Mouse (Mus musculus) stomach, embryonic 14.5 days (tissue): Measurements from ENCODE around the gene Gm20521. TPM values are rescaled to one million over a fixed set of nuclear protein-coding genes. Genes with fewer than 3 reads are reported as not detected.

Source experiments
- ATAC-seq: fragments of 200-750 bp; cut with Nextera tagmentation; 2 replicates; pipeline ENCODE4 v1.8.0; 2017; ENCODE audit warnings: low read depth, moderate TSS enrichment; ENCODE audit not compliant: insufficient number of reproducible peaks, insufficient read depth, low FRiP score
- H3K27ac ChIP-seq: fragments of 300-500 bp; sonication (generic); 2 replicates; pipeline ENCODE4 v1.5.1; 2014; ENCODE audit warnings: mild to moderate bottlenecking, low read length, moderate library complexity, mixed read lengths
- H3K27me3 ChIP-seq: fragments of 300-500 bp; sonication (generic); 2 replicates; pipeline ENCODE4 v1.6.1; 2014; ENCODE audit warnings: low read length, control low read depth, mixed read lengths; ENCODE audit not compliant: control insufficient read depth, insufficient read depth
- H3K36me3 ChIP-seq: fragments of 300-500 bp; sonication (generic); 2 replicates; pipeline ENCODE4 v1.6.1; 2014; ENCODE audit warnings: mild to moderate bottlenecking, control low read depth, low read length, moderate library complexity, mixed read lengths; ENCODE audit not compliant: control insufficient read depth, insufficient read depth
- H3K4me1 ChIP-seq: fragments of 300-500 bp; sonication (generic); 2 replicates; pipeline ENCODE4 v1.6.1; 2014; ENCODE audit warnings: low read length, control low read depth, mixed read lengths; ENCODE audit not compliant: control insufficient read depth, insufficient read depth
- H3K4me2 ChIP-seq: fragments of 300-500 bp; sonication (generic); replicated peaks from 2 replicates; pipeline ENCODE4 v1.6.1; 2014; ENCODE audit warnings: low read depth, low read length, control low read depth
- H3K4me3 ChIP-seq: fragments of 300-500 bp; sonication (generic); 2 replicates; pipeline ENCODE4 v1.5.1; 2014; ENCODE audit warnings: low read depth, low read length, control low read depth
- H3K9ac ChIP-seq: fragments of 300-500 bp; sonication (generic); replicated peaks from 2 replicates; pipeline ENCODE4 v1.6.1; 2014; ENCODE audit warnings: low read depth, mild to moderate bottlenecking, control low read depth, low read length, moderate library complexity, mixed read lengths
- H3K9me3 ChIP-seq: fragments of 300-500 bp; sonication (generic); 2 replicates; pipeline ENCODE4 v1.6.1; 2016; ENCODE audit warnings: low read depth, low read length, control low read depth; ENCODE audit not compliant: control insufficient read depth
- WGBS: fragments of 180-500 bp; shearing (Covaris S2); extraction: QIAGEN DNeasy Blood & Tissue Kit; methylation state at CpG from one replicate; pipeline ENCODE4 v1.1.7; 2014; 5-methylcytosine and 5-hydroxymethylcytosine counted together
- polyA plus RNA-seq: library from polyadenylated mRNA; unstranded; fragments of >200 nt; fragmentation: Nextera tagmentation; extraction: Ambion mirVana; gene quantifications from 2 replicates; pipeline ENCODE4 v1.2.1, GENCODE M21; 2014

Gm20521 gene
- polyA plus RNA-seq, 1 experiment from 2014 or later, result not detected

DNA sequence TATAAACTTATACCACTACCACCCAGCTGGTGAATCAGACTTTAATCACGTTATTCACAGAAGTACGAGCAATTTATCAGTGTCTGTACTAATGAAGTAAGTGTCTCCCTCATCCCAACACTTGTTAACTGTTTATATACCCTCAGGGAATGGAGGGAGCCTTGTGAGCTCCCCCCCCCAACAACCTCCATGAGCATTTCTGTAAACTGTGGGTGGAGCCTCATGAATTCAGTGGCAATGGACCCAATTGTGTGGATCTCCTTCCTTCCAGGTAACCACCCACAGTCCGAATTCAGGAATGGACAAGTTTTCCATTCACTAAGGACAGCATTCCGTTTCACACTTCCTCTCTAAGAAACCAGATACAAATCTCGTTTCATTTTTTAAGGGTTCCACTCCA lies 17.6 kb upstream of the Gm20521 start:
- H3K27me3 ChIP-seq, result no peaks in the 10 kb centered on the region
- ATAC-seq, result no peak
- no peaks in the 10 kb centered on the region for H3K36me3 ChIP-seq
- H3K9me3 ChIP-seq, result no peaks in the 10 kb centered on the region
- WGBS, result 65% methylated on average over 5 of the region's 5 CpGs
- H3K27ac ChIP-seq, result no peak overlapping the region
- no peak overlapping the region for H3K9ac ChIP-seq
- no peak overlapping the region for H3K4me2 ChIP-seq
- H3K4me3 ChIP-seq, result no peak overlapping the region
- H3K4me1 ChIP-seq, result no peaks in the 10 kb centered on the region; the same call in 1 of the 2 replicates

DNA sequence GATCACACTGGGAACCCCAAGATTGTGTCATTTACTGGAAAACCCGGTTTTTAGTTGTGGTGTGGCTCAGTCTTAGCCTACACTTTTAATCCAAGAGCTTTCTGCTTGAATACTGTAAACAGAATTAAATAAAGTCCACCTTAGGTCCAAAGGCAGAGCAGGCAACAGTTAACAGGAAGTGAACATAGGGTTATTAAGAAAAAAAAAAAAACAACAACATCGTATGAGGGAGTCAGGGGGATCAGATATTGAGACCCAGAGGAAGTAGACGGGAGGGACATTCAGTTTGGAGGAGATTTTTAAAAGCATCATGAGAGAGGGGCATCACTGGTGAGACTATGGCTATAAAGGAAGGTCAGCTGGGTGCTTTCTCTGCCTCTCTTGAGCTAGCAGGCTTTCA lies 17.0 kb upstream of the Gm20521 start:
- Histone ChIP-seq H3K36me3 (no peaks in the 10 kb centered on the region), H3K27me3 (no peaks in the 10 kb centered on the region), H3K4me3 (no peak overlapping the region), H3K9ac (no peak overlapping the region), H3K9me3 (no peaks in the 10 kb centered on the region), H3K27ac (no peak overlapping the region), H3K4me1 (no peaks in the 10 kb centered on the region; the same call in 1 of the 2 replicates), H3K4me2 (no peak overlapping the region)
- 50% methylated on average over 3 of the region's 3 CpGs for WGBS
- no peak for ATAC-seq

DNA sequence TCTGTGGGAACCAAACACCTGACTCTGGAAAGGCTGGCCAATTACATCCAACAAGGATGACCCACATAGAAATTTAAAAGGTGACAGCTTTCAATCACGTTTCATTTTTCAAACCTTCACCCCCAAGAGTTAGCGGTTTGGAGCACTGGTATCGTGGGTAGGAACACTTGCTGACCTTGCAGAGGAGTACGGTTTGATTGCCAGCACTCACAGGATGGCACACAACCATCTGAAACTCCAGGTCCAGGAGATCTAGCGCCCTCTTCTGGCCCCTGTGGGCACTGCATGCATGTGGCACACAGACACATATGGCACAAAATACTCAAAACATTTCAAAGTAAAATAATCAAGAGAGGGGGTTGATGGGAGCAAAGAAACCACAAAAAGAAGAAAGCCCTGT lies 16.3 kb upstream of the Gm20521 start:
- no peaks in the 10 kb centered on the region for H3K36me3 ChIP-seq
- 61% methylated on average over 5 of the region's 5 CpGs for WGBS
- H3K9ac ChIP-seq, result no peak overlapping the region
- no peak for ATAC-seq
- H3K27me3 ChIP-seq, result no peaks in the 10 kb centered on the region
- H3K4me2 ChIP-seq, result no peak overlapping the region
- H3K4me1 ChIP-seq, result no peaks in the 10 kb centered on the region; the same call in 1 of the 2 replicates
- H3K4me3 ChIP-seq, result no peak overlapping the region
- no peak overlapping the region for H3K27ac ChIP-seq
- H3K9me3 ChIP-seq, result no peaks in the 10 kb centered on the region

DNA sequence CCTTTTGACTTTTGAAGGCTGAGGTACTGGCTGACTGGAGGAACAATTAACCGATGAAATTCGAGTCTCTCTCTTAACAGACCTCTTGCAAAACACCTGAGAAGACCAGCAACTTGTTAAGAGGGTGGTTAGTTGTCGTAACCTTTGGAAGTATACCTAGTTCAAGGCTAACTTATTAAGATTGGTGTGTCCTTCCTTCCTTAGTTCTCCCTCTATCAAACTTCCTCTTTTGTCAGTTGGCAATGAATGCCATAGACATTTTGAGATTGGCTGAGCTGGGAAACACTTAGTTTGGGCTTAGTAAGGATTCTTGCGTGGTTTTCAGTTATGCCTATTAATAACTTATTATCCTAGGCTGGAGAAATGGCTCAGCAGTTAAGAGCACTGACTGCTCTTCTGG lies 15.2 kb upstream of the Gm20521 start:
- no peaks in the 10 kb centered on the region for H3K9me3 ChIP-seq
- no peak overlapping the region for H3K9ac ChIP-seq
- H3K4me1 ChIP-seq, result no peaks in the 10 kb centered on the region; the same call in 1 of the 2 replicates
- no peak overlapping the region for H3K27ac ChIP-seq
- H3K36me3 ChIP-seq, result no peaks in the 10 kb centered on the region
- H3K4me2 ChIP-seq, result no peak overlapping the region
- ATAC-seq, result no peak
- 87% methylated on average over 4 of the region's 4 CpGs for WGBS
- no peak overlapping the region for H3K4me3 ChIP-seq
- H3K27me3 ChIP-seq, result no peaks in the 10 kb centered on the region

DNA sequence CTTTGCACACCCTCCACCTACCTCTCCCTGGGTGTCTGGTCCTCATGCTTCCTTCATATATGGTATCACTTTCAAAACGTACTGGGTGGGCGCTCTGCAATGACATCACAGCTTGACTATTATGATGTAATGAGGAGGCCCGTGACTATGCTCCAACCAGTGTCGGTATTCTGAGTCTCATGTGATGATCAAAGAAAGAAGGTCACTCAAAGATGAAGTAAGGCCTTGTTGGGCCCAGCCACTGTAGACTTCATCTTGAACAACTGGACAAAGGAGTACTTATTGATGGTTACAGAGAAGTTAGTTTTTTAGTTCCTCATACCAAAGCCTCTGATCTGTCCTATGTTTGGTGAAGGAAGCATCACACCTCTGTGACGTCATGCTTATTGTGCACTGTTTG lies 12.4 kb upstream of the Gm20521 start, which contains the start of gene Homez:
Homez (minus strand) TSS at position 101 of the 400 bp plus-strand sequence.
- H3K36me3 ChIP-seq, result no peaks in the 10 kb centered on the region; the same call in 1 of the 2 replicates
- H3K4me2 ChIP-seq, result no peak within 1 kb of the TSS
- H3K9ac ChIP-seq, result no peak within 1 kb of the TSS
- no peak within 1 kb of the TSS for H3K4me3 ChIP-seq
- no peaks in the 10 kb centered on the region for H3K9me3 ChIP-seq
- H3K4me1 ChIP-seq, result no peaks in the 10 kb centered on the region
- 82% methylated on average over 5 of the region's 5 CpGs for WGBS
- no peak within 1 kb of the TSS for H3K27ac ChIP-seq
- ATAC-seq, result no peak
- no peaks in the 10 kb centered on the region for H3K27me3 ChIP-seq

DNA sequence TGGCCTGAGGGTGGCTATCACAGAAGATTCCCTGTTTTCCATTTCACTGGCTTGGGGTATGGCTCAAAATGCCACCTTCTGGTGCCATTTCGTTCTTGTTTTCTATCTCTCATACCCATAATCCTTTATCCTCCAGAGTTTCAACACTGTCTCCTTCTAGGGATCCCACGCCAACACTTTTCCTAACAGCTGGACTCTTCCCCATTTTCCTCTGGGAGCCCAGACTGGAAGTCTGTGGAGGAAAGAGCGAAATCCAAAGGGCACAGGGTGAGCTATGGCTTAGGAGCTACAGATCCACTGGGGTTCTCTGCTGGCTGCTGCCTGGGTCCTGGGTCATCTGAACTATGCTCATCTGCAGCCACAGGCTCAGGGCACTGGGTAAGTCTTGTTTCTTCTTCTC lies 9.1 kb upstream of the Gm20521 start:
- Histone ChIP-seq H3K4me2 (no peak overlapping the region), H3K4me1 (peaks cover 5% of the 10 kb centered on the region; the same call in 1 of the 2 replicates), H3K4me3 (no peak overlapping the region), H3K27me3 (no peaks in the 10 kb centered on the region), H3K9me3 (no peaks in the 10 kb centered on the region), H3K9ac (no peak overlapping the region), H3K27ac (no peak overlapping the region), H3K36me3 (no peaks in the 10 kb centered on the region; the same call in 1 of the 2 replicates)
- no peak for ATAC-seq
- 88% methylated on average over 3 of the region's 3 CpGs for WGBS

DNA sequence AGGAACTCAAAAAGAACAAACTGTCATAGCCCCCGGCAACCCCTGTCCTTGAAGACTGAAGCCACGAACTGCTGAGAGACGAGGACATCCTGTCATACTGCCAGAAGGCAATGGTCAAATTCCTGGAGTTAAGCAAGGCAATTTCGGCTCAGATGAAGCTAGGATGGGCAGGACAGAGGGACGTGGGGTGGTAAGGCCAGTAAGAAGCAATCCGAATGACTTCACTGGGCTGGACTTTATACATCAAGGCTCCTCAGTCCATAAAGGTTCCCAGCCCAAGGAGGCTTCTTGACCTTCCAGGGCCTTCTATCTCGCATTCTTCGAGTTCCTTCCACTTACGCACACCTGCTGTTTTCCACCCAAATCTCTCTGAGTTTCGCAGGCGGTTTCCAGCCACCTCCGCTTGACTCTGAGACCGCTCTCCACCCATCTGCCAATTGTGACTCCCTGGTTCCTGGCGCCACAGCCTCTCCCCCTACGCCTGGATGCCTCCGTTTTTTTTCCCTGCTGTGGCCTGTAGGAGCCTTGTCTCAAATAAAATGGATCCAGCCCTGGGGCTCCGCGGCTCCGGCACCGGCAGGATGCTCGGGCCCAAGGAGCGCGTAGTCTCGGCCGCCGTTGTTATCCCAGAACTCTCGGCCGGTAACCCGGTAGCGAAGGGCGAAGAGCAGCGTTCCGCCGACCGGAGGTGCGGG lies 7.2 kb upstream of the Gm20521 start:
- Histone ChIP-seq H3K27me3 (no peaks in the 10 kb centered on the region), H3K9ac (peak overlapping the region; percentile 57), H3K9me3 (no peaks in the 10 kb centered on the region), H3K4me3 (peak overlapping the region; percentile 71), H3K36me3 (no peaks in the 10 kb centered on the region; the same call in 1 of the 2 replicates), H3K4me2 (peak overlapping the region; percentile 96), H3K4me1 (peaks cover 5% of the 10 kb centered on the region; the same call in 1 of the 2 replicates), H3K27ac (peak overlapping the region; percentile 80; the same call in 1 of the 2 replicates)
- ATAC-seq, result peak; percentile 34; the same call in 1 of the 2 replicates
- 3% methylated on average over 36 of the region's 36 CpGs for WGBS

DNA sequence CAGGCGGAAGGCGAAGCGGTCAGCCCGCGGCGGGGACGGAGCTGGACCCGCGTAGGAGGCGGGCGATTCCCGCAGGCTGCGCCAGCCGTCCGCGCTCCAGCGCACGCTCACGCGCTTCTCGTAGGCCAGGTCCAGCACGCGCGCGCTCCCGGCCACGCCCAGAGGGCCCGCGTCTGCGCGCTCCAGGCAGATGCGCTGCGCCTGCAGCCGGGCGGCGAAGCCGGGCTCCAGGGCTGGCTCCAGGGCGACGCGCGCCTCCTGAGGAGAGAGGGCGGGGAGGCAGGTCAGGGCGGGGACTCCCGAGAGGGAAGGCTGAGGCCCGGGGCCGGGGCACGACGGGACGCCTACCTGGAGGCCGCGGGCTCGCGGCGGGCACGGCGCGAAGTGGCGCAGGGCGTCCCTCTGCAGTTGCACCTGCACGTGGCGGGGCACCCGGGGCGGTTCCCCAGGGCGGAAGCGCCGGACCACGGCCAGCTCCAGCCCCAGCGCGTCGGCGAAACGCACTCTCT lies 6.6 kb upstream of the Gm20521 start:
- under 1% methylated on average over 60 of the region's 72 CpGs for WGBS
- ATAC-seq, result peak; percentile 87
- peak overlapping the region; percentile 96 for H3K4me2 ChIP-seq

More for the DNA sequence above, 6.6 kb upstream of the Gm20521 start:
- no peaks in the 10 kb centered on the region for H3K9me3 ChIP-seq
- H3K27me3 ChIP-seq, result no peaks in the 10 kb centered on the region
- no peaks in the 10 kb centered on the region; the same call in 1 of the 2 replicates for H3K36me3 ChIP-seq
- H3K4me3 ChIP-seq, result peak overlapping the region; percentile 71
- H3K27ac ChIP-seq, result peak overlapping the region; percentile 80; the same call in 1 of the 2 replicates
- peak overlapping the region; percentile 57 for H3K9ac ChIP-seq
- H3K4me1 ChIP-seq, result peaks cover 5% of the 10 kb centered on the region; the same call in 1 of the 2 replicates
